Mouse (Mus musculus) limb, embryonic 10.5 days (tissue): ENCODE results near the gene Gpc6. TPM values are rescaled to one million over a fixed set of nuclear protein-coding genes. Genes with fewer than 3 reads are reported as not detected.
A peak's percentile ranks its signal among the peaks of the same experiment; 100 is the strongest.

Experiments used
- DNase-seq: peaks from one replicate; pipeline ENCODE4 v3.0.0-alpha.2; 2017; ENCODE audit warnings: low spot score
- H3K27ac ChIP-seq: fragments of 300-500 bp; sonication (generic); 2 replicates; pipeline ENCODE4 v1.5.1; 2016; ENCODE audit warnings: mild to moderate bottlenecking
- H3K27me3 ChIP-seq: fragments of 300-500 bp; sonication (generic); 2 replicates; pipeline ENCODE4 v1.6.1; 2016; ENCODE audit warnings: low read depth, mild to moderate bottlenecking; ENCODE audit not compliant: poor library complexity, severe bottlenecking
- H3K36me3 ChIP-seq: fragments of 300-500 bp; sonication (generic); 2 replicates; pipeline ENCODE4 v1.6.1; 2016; ENCODE audit warnings: mild to moderate bottlenecking, moderate library complexity
- H3K4me1 ChIP-seq: fragments of 300-500 bp; sonication (generic); 2 replicates; pipeline ENCODE4 v1.6.1; 2016
- H3K4me3 ChIP-seq: fragments of 300-500 bp; sonication (generic); 2 replicates; pipeline ENCODE4 v1.5.1; 2016; ENCODE audit warnings: mild to moderate bottlenecking, moderate library complexity
- H3K9me3 ChIP-seq: fragments of 300-500 bp; sonication (generic); replicated peaks from 2 replicates; pipeline ENCODE4 v1.6.1; 2016; ENCODE audit warnings: mild to moderate bottlenecking
- WGBS: fragments of 180-500 bp; shearing (Covaris S2); methylation state at CpG from one replicate; pipeline ENCODE4 v1.1.7; 2016; 5-methylcytosine and 5-hydroxymethylcytosine counted together
- polyA plus RNA-seq: library from polyadenylated mRNA; unstranded; fragments of >200 nt; fragmentation: Nextera tagmentation; extraction: Ambion mirVana; gene quantifications from 2 replicates; pipeline ENCODE4 v1.2.1, GENCODE M21; 2016

Gene Gpc6
- polyA plus RNA-seq, 1 experiment from 2014 or later = 51.9 TPM

DNA sequence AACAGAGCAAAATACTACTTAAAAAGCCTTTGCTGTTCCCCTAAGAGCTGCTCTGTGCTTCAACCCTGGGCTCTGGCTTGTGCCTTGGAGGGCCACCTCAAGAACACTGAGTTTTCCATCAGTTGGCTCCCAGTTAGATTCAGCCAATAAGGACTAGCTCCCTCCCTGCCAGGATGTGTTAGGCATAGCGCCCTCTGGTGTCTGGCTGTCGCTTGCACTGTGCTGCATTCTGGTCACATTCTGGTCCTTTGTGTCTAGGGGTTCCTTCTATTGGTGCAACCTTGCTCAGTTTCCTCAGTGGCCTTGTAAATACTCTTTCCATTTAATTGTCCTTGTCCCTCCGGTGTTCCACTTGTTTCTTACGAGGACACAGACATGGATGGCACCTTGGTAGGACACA lies 1037.3 kb downstream of the Gpc6 start:
- WGBS = 58% methylated on average over 4 of the region's 4 CpGs
- Histone ChIP-seq H3K9me3 (no peaks in the 10 kb centered on the region), H3K27ac (no peak overlapping the region), H3K4me1 (peaks cover 3% of the 10 kb centered on the region; the same call in 1 of the 2 replicates), H3K36me3 (peaks cover 8% of the 10 kb centered on the region; the same call in 1 of the 2 replicates), H3K27me3 (no peaks in the 10 kb centered on the region), H3K4me3 (no peak overlapping the region)
- DNase-seq = peak; percentile 57

DNA sequence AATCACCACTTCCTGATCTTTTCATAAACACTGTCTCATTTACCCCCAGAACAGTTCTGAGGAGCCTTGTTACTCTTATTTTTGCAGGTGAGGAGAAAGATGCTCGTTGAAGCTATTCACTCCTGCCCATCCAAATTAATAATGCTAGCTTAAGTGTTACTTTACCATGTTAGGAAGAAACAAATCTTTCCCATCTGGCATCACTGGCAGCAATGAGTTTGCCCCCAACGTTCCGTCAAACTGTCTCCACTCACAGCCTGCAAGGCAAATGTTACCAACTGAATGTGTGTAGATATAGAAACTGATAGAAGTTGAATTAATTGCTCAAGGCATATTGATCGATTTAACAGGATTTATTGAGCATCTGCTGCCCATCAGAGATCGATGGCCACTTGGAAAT lies 1047.5 kb downstream of the Gpc6 start:
- Histone ChIP-seq H3K36me3 (peaks cover 8% of the 10 kb centered on the region), H3K9me3 (no peaks in the 10 kb centered on the region), H3K27me3 (no peaks in the 10 kb centered on the region), H3K4me1 (no peaks in the 10 kb centered on the region), H3K4me3 (no peak overlapping the region), H3K27ac (no peak overlapping the region)
- 92% methylated on average over 5 of the region's 5 CpGs for WGBS
- no peak for DNase-seq

DNA sequence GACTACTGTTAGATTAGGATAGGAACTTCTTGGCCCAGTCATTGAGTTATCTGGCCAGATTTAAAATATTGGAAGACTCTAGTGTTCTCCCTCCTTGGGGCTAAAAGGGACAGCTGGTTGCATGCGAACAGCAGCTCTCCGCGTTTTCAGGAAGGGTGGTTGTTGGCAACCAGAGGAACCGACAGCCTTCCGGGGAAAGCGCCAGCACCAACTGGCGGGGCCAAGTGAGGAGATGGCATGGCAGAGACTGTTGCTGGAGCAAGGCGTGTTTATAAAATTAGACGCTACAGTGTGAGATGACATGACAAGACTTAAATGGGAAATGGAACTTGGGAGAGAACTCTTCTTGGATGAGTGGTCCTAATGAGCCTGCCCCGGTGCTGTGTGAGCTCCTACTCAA lies 1056.4 kb downstream of the Gpc6 start:
- Histone ChIP-seq H3K4me1 (no peaks in the 10 kb centered on the region), H3K27ac (no peak overlapping the region), H3K9me3 (no peaks in the 10 kb centered on the region), H3K4me3 (no peak overlapping the region), H3K36me3 (no peaks in the 10 kb centered on the region), H3K27me3 (no peaks in the 10 kb centered on the region)
- no peak for DNase-seq
- 97% methylated on average over 10 of the region's 10 CpGs for WGBS

DNA sequence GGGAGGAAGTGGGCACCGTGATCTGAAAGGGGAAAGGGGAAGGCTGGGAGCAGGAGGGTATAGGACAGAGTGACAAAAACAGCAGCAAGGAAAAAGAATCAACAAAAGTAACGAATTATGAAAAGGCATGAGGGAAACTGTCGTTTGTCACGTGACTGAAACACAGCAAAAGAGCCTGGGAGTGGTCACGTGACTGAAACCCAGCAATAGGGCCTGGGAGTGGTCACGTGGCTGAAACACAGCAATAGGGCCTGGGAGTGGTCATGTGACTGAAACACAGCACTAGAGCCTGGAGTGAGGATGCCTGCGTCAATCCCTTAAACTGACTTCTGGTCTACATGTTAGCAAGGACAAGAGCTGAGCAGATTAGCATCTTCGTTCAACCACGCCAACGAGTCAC lies 1063.3 kb downstream of the Gpc6 start:
- Histone ChIP-seq H3K36me3 (no peaks in the 10 kb centered on the region), H3K27me3 (no peaks in the 10 kb centered on the region), H3K27ac (no peak overlapping the region), H3K4me3 (no peak overlapping the region), H3K4me1 (no peaks in the 10 kb centered on the region), H3K9me3 (no peaks in the 10 kb centered on the region)
- DNase-seq = no peak
- 92% methylated on average over 10 of the region's 10 CpGs for WGBS

- no peaks in the 10 kb centered on the region for H3K9me3 ChIP-seq
- H3K4me3 ChIP-seq = no peak overlapping the region
- WGBS = 85% methylated on average over 8 of the region's 8 CpGs
- DNase-seq = no peak
- no peak overlapping the region for H3K27ac ChIP-seq
- no peaks in the 10 kb centered on the region for H3K27me3 ChIP-seq
- no peaks in the 10 kb centered on the region for H3K4me1 ChIP-seq
- H3K36me3 ChIP-seq = no peaks in the 10 kb centered on the region
Observed at GRCm38 (mm10) chr14:117990203-117990602, 1065.1 kb downstream of the Gpc6 start.

- Histone ChIP-seq H3K4me1 (no peaks in the 10 kb centered on the region), H3K27me3 (no peaks in the 10 kb centered on the region), H3K27ac (no peak overlapping the region), H3K36me3 (no peaks in the 10 kb centered on the region), H3K4me3 (no peak overlapping the region), H3K9me3 (no peaks in the 10 kb centered on the region; the same call in 1 of the 2 replicates)
- no peak for DNase-seq
- 76% methylated on average over 8 of the region's 8 CpGs for WGBS
Observed at GRCm38 (mm10) chr14:117992600-117993256, 1067.6 kb downstream of the Gpc6 start.

DNA sequence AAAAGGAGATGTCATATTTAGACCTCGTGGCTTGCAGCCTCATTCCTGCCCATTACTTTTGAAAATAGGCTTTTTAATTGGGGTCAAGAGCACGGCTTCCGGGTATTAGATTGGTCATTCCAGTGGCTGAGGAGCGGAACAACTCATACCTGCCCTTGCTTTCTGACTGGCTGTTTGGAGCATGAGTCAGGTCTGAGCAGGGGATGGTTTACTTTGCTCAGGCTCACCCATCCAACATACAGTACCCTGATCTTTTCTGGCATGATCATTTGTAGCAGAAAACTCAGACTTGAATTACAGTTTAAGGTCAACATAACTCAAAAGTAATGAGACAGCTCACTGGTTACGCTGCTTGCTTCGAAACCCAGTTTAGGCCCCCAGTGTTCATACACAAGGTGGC lies 1068.7 kb downstream of the Gpc6 start:
- Histone ChIP-seq H3K9me3 (no peaks in the 10 kb centered on the region; the same call in 1 of the 2 replicates), H3K36me3 (no peaks in the 10 kb centered on the region), H3K27me3 (no peaks in the 10 kb centered on the region), H3K4me3 (no peak overlapping the region), H3K27ac (no peak overlapping the region), H3K4me1 (no peaks in the 10 kb centered on the region)
- 89% methylated on average over 6 of the region's 6 CpGs for WGBS
- DNase-seq = no peak

GRCm38 (mm10) chr14:118004434-118004833 lies 1079.3 kb downstream of the Gpc6 start:
- H3K27me3 ChIP-seq = peaks cover 48% of the 10 kb centered on the region
- no peak overlapping the region for H3K27ac ChIP-seq
- H3K4me3 ChIP-seq = no peak overlapping the region
- no peaks in the 10 kb centered on the region for H3K36me3 ChIP-seq
- no peaks in the 10 kb centered on the region for H3K9me3 ChIP-seq
- WGBS = 94% methylated on average over 10 of the region's 10 CpGs
- no peak for DNase-seq
- H3K4me1 ChIP-seq = peaks cover 16% of the 10 kb centered on the region

DNA sequence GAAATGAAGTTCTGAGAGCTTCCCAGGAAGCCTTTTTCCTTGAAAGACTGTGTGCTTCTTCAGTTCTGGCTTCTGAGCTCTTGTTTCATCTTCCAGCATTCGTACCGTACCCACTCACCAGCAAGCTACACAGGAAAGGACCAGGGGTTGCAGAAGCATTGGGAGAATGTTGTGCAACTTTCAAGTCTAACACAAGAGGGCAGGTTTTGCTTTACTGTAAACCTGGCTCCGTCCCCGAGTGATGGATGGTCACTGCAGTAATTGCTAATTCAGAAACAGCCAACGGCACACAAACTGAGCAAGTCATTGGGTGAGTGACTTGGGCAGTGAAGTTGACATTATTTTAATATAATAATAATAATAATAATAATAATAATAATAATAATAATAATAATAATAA lies 1080.6 kb downstream of the Gpc6 start:
- DNase-seq = peak; percentile 50
- Histone ChIP-seq H3K9me3 (no peaks in the 10 kb centered on the region), H3K27me3 (peaks cover 36% of the 10 kb centered on the region), H3K4me3 (no peak overlapping the region), H3K36me3 (no peaks in the 10 kb centered on the region), H3K4me1 (peaks cover 12% of the 10 kb centered on the region), H3K27ac (no peak overlapping the region)
- WGBS = 31% methylated on average over 5 of the region's 5 CpGs

- no peak overlapping the region for H3K27ac ChIP-seq
- H3K36me3 ChIP-seq = no peaks in the 10 kb centered on the region
- WGBS = 83% methylated on average over 9 of the region's 9 CpGs
- no peaks in the 10 kb centered on the region for H3K9me3 ChIP-seq
- no peaks in the 10 kb centered on the region for H3K4me1 ChIP-seq
- no peak overlapping the region for H3K4me3 ChIP-seq
- 0 out of 2 replicates have a peak, but pooled peaks cover 5% of the 10 kb centered on the region for H3K27me3 ChIP-seq
- DNase-seq = no peak
Observed at GRCm38 (mm10) chr14:118009541-118009940, 1084.4 kb downstream of the Gpc6 start.

DNA sequence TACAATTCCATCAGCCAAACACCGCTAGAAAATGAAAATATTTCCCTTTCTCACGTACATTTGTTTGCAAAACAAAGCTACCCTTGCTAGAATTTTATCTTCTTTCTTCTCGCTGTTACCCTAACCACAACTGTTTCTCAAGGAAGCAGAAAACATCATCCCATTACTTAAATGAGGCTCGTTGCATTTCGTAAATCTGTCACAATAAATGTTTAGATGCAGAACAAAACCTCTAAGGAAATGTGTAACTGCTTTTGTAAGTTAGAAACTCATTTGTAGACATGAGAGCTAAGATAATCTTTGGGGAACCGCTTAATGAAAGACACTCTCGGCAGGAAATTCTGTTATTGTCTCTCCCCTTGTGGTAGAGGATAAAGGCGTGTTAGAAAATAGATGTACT lies 1088.1 kb downstream of the Gpc6 start:
- no peaks in the 10 kb centered on the region for H3K9me3 ChIP-seq
- H3K27ac ChIP-seq = no peak overlapping the region
- WGBS = 89% methylated on average over 8 of the region's 8 CpGs
- H3K27me3 ChIP-seq = peaks cover 4% of the 10 kb centered on the region; the same call in 1 of the 2 replicates
- no peaks in the 10 kb centered on the region for H3K36me3 ChIP-seq
- H3K4me1 ChIP-seq = no peaks in the 10 kb centered on the region
- DNase-seq = no peak
- H3K4me3 ChIP-seq = no peak overlapping the region

GRCm38 (mm10) chr14:118019314-118019713 lies 1094.2 kb downstream of the Gpc6 start:
- no peak overlapping the region for H3K4me3 ChIP-seq
- H3K27me3 ChIP-seq = peaks cover 8% of the 10 kb centered on the region; the same call in 1 of the 2 replicates
- DNase-seq = no peak
- no peaks in the 10 kb centered on the region for H3K36me3 ChIP-seq
- H3K9me3 ChIP-seq = no peaks in the 10 kb centered on the region
- H3K27ac ChIP-seq = no peak overlapping the region
- 87% methylated on average over 5 of the region's 5 CpGs for WGBS
- no peaks in the 10 kb centered on the region for H3K4me1 ChIP-seq

DNA sequence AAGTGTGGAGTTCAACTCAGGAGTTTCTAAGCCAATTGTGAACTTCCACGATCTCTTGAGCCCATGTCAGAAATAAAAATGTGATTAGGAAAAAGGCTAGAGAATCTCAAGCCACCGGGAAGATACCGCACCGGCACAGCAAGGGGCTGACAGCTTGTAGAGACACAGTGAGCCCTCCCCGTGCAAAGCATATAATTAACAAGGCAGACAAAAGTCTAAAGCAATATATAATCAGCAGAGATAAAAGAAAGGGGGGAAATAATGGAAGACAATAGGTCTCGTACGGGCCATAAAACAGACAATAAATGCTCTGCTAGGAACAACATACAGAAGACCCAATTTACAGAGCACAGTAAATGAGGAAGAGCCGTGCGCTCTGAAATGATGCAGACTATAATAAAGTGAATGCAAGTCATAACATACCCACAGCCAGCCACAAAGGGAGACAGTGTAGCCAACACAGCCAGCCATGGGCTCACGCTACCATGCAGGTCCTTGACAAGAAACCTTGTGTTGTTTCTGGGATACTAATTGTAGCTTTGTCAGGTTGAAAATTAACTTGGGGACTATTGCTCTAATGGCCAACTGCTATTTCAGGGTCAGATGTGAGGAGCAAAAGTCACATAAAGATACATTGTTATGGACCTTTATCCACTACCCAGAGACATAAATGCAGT lies 1096.9 kb downstream of the Gpc6 start:
- Histone ChIP-seq H3K27me3 (0 out of 2 replicates have a peak, but pooled peaks cover 4% of the 10 kb centered on the region), H3K4me1 (no peaks in the 10 kb centered on the region), H3K36me3 (no peaks in the 10 kb centered on the region), H3K27ac (no peak overlapping the region), H3K9me3 (no peaks in the 10 kb centered on the region), H3K4me3 (no peak overlapping the region)
- 72% methylated on average over 10 of the region's 10 CpGs for WGBS
- DNase-seq = no peak
